8 mouse cellular contexts compared by ENCODE assay signal in the genomic region with DNA sequence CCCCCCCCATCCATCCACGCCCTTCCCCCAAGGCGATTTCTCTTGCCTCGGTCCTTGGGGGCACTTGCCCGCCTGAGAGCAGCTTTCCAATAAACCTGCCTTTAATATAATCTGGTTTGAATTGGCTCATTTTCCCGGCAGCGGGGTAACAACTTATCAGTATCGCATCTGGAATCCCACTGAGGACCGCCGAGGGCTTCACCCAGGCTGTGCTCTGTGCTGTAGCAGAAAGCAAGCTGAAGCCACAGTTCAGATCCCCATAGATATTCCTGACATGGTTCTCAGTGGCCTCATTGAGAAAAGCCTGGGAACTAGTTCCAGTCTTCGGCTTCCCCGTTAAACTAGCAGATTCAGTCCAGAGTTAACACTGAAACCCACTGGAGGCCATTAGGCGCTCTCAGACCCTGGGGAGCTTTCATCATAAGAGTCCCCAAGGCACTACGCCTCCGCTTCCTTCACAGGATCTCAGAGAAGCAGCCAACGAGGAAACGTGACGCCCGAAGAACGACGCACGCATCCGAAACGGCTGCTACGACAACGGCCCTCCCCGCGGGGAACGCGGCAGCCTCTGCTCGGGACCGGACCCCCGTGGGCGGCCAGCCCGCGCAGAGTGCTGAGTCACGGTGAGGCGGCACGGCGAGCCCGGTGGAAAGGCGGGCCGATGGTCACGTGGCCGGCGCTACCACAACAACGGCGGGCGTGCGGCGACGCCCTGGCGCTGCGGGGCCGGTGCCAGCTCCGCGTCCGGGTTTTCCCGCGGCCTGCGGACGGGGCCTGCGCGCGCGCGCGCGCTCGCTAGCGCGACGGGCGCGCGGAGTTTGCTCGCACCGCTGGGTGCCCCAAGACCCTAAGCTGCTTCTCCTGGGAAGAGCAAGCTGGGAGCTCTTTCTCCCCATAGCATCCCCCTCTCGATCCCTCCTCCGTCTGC. TPM values are rescaled to one million over a fixed set of nuclear protein-coding genes. Genes with fewer than 3 reads are reported as not detected.
DNase-seq lines count a peak whose midpoint lies in the region; ATAC-seq lines count a peak whose summit lies in the region.

No protein-coding gene starts in this region.

- intact Hi-C loops in left cerebral cortex, postnatal 25 days (cut with DNase I): loop anchor here (1.0 to 10.0 kb wide), 5 partner anchors 167 to 834 kb away; a partner anchor contains a TSS

- H3K9ac ChIP-seq in intestine, embryonic 15.5 days: peak overlapping the region; percentile 68

- H3K36me3 ChIP-seq in intestine, embryonic 15.5 days: no peaks in the 10 kb centered on the region

- ATAC-seq in intestine, embryonic 15.5 days: peak; percentile 87

- under 1% methylated on average over 79 of the region's 79 CpGs for WGBS in intestine, embryonic 15.5 days

- H3K4me3 ChIP-seq in intestine, embryonic 15.5 days (replicated peaks): peak overlapping the region; percentile 64

- peak overlapping the region; percentile 85 for H3K27ac ChIP-seq in intestine, embryonic 15.5 days

- DNase-seq in adrenal gland, adult 2 months: peak; percentile 98
- DNase-seq in embryo, embryonic 11 days: peak; percentile 94
- peak; percentile 94 for DNase-seq in gastrocnemius, postnatal 25 days
- peak; percentile 97 for DNase-seq in left cerebral cortex, postnatal 25 days (ENCODE audit: low spot score in 2 of 2)
- peak; percentile 89 for DNase-seq in mesoderm, embryonic 11.5 days (ENCODE audit: low read depth, low spot score)
- DNase-seq in right cerebral cortex, postnatal 25 days: peak; percentile 99
- DNase-seq in urinary bladder, postnatal 36 days (ENCODE audit: low spot score in 2 of 2): peak; percentile 92 to 93

- H3K4me2 ChIP-seq in intestine, embryonic 15.5 days (replicated peaks): peak overlapping the region; percentile 88

- no peaks in the 10 kb centered on the region for H3K9me3 ChIP-seq in intestine, embryonic 15.5 days

- no peaks in the 10 kb centered on the region for H3K27me3 ChIP-seq in intestine, embryonic 15.5 days (replicated peaks)

- peaks cover 6% of the 10 kb centered on the region for H3K4me1 ChIP-seq in intestine, embryonic 15.5 days (replicated peaks)

RNA-seq across cellular contexts. Expression of a gene that starts 3.9 kb away (rescaled TPM):
- 10 to 100 TPM; 35.8 to 44.5 TPM for total RNA-seq in adrenal gland, adult 2 months (2021)
- 13.3 and 14.5 TPM in 2 replicates for polyA plus RNA-seq in adrenal gland, adult 2 months (2012; rRNA removed)
- 1 to 10 TPM; 7.1 to 7.9 TPM for total RNA-seq in gastrocnemius, postnatal 25 days (2021)
- 13.0 and 13.5 TPM in 2 replicates for polyA plus RNA-seq in intestine, embryonic 15.5 days (2015; fragmentation: Nextera tagmentation; extraction: Ambion mirVana)
- 10 to 100 TPM; 41.7 to 43.8 TPM for total RNA-seq in left cerebral cortex, postnatal 25 days (2021)

Comparison
In these comparisons a context has a peak if more than half of its experiments do, and no peak if none do; other contexts are left out.
1. Peak in every context shown above with its lines: DNase-seq, ATAC-seq, H3K4me3 ChIP-seq and H3K27ac ChIP-seq.
2. RNA of a gene that starts 3.9 kb away (total RNA-seq): 35.8 to 44.5 TPM in adrenal gland, adult 2 months and 41.7 to 43.8 TPM in left cerebral cortex, postnatal 25 days; 7.1 to 7.9 TPM in gastrocnemius, postnatal 25 days; every median in the first group is over 4 times any median in the second.